Mouse (Mus musculus) CH12.LX (cell line): Measurements from ENCODE around the gene Rnf123. TPM values are rescaled to one million over a fixed set of nuclear protein-coding genes. Genes with fewer than 3 reads are reported as not detected.

ENCODE experiments used
- DNase-seq: peaks from one replicate; pipeline ENCODE4 v3.0.0-alpha.2; 2013; ENCODE audit errors: extremely low read depth
- H3K27ac ChIP-seq: 2 replicates; pipeline ENCODE4 v1.5.1; 2012; ENCODE audit warnings: low read depth, mild to moderate bottlenecking, control low read depth, moderate library complexity; ENCODE audit not compliant: insufficient read depth
- H3K27me3 ChIP-seq: replicated peaks from 2 replicates; pipeline ENCODE3; 2012; ENCODE audit warnings: inconsistent platforms
- H3K36me3 ChIP-seq, 2 experiments: replicated peaks in 1 of 2; 2 replicates each; pipeline versions ENCODE3 to v1.6.1; 2012; ENCODE audit warnings: inconsistent platforms in 1 of 2, low read length in 1 of 2, mild to moderate bottlenecking in 1 of 2, mixed read lengths in 1 of 2, moderate library complexity in 1 of 2; ENCODE audit not compliant: control insufficient read depth in 1 of 2, insufficient read depth in 1 of 2
- H3K4me1 ChIP-seq, 2 experiments: 2 replicates each; pipeline ENCODE4 v1.6.1; 2012; ENCODE audit warnings: inconsistent platforms in 1 of 2, moderate library complexity in 1 of 2; ENCODE audit not compliant: insufficient read depth in 2 of 2, control insufficient read depth in 1 of 2
- H3K4me2 ChIP-seq: 2 replicates; pipeline ENCODE4 v1.6.1; 2012; ENCODE audit warnings: low read depth, mild to moderate bottlenecking, control low read depth; ENCODE audit not compliant: poor library complexity, insufficient read depth, severe bottlenecking
- H3K4me3 ChIP-seq, 3 experiments: fragments of 150-350 bp in 1 of 3; sonication (generic) in 1 of 3; replicated peaks in 1 of 3; 2 replicates each; pipeline versions ENCODE3 to v1.5.1; 2011 to 2012; ENCODE audit warnings: low read depth in 2 of 3, low read length in 2 of 3, mild to moderate bottlenecking in 2 of 3, moderate library complexity in 2 of 3, control low read depth in 1 of 3, improper control_type of control experiment in 1 of 3, inconsistent platforms in 1 of 3, mixed read lengths in 1 of 3; ENCODE audit not compliant: poor library complexity in 1 of 3
- H3K79me2 ChIP-seq: replicated peaks from 2 replicates; pipeline ENCODE4 v1.6.1; 2012; ENCODE audit warnings: mild to moderate bottlenecking, moderate library complexity; ENCODE audit not compliant: control insufficient read depth, poor library complexity, insufficient read depth, severe bottlenecking; ENCODE audit errors: extremely low read depth
- H3K9ac ChIP-seq: 2 replicates; pipeline ENCODE4 v1.6.1; 2012; ENCODE audit warnings: low read depth, mild to moderate bottlenecking, control low read depth, moderate library complexity; ENCODE audit not compliant: insufficient read depth
- H3K9me3 ChIP-seq: replicated peaks from 2 replicates; pipeline ENCODE3; 2012; ENCODE audit warnings: low read length, inconsistent platforms, mixed read lengths
- BHLHE40 ChIP-seq: IDR thresholded peaks from 2 replicates; pipeline ENCODE4 v1.6.1; 2011; ENCODE audit warnings: mild to moderate bottlenecking, low read depth, low read length, improper control_type of control experiment
- CHD1 ChIP-seq: IDR thresholded peaks from 2 replicates; pipeline ENCODE4 v1.6.1; 2012; ENCODE audit warnings: low read depth, low read length, improper control_type of control experiment, inconsistent platforms
- CHD2 ChIP-seq: IDR thresholded peaks from 2 replicates; pipeline ENCODE4 v1.6.1; 2011; ENCODE audit warnings: low read length, improper control_type of control experiment
- E2F4 ChIP-seq: IDR thresholded peaks from 2 replicates; pipeline ENCODE4 v1.6.1; 2011; ENCODE audit warnings: low read depth, low read length, improper control_type of control experiment; ENCODE audit not compliant: insufficient replicate concordance
- ELF1 ChIP-seq: IDR thresholded peaks from 2 replicates; pipeline ENCODE4 v1.6.1; 2014; ENCODE audit warnings: low read depth, mild to moderate bottlenecking, inconsistent platforms, low read length, improper control_type of control experiment
- EP300 ChIP-seq: IDR thresholded peaks from 2 replicates; pipeline ENCODE4 v1.6.1; 2011; ENCODE audit warnings: low read length, improper control_type of control experiment
- ETS1 ChIP-seq: conservative IDR thresholded peaks from 2 replicates; pipeline ENCODE4 v1.6.1; 2012; ENCODE audit warnings: low read depth, mild to moderate bottlenecking, inconsistent platforms, low read length, improper control_type of control experiment, moderate library complexity
- HCFC1 ChIP-seq: IDR thresholded peaks from 2 replicates; pipeline ENCODE4 v1.6.1; 2012; ENCODE audit warnings: low read depth, mild to moderate bottlenecking, inconsistent platforms, low read length, improper control_type of control experiment
- IRF4 ChIP-seq: IDR thresholded peaks from 2 replicates; pipeline ENCODE4 v1.6.1; 2014; ENCODE audit warnings: low read depth, mild to moderate bottlenecking, inconsistent platforms, low read length, improper control_type of control experiment
- JUN ChIP-seq: IDR thresholded peaks from 2 replicates; pipeline ENCODE4 v1.6.1; 2011; ENCODE audit warnings: low read depth, mild to moderate bottlenecking, low read length, improper control_type of control experiment, moderate library complexity; ENCODE audit not compliant: insufficient read depth
- MAFK ChIP-seq: IDR thresholded peaks from 2 replicates; pipeline ENCODE4 v1.6.1; 2011; ENCODE audit warnings: low read length, improper control_type of control experiment; ENCODE audit not compliant: insufficient replicate concordance
- MAX ChIP-seq: IDR thresholded peaks from 2 replicates; pipeline ENCODE4 v1.6.1; 2011; ENCODE audit warnings: low read length, improper control_type of control experiment
- MAZ ChIP-seq: IDR thresholded peaks from 2 replicates; pipeline ENCODE4 v1.6.1; 2012; ENCODE audit warnings: low read depth, mild to moderate bottlenecking, inconsistent platforms, low read length, improper control_type of control experiment, moderate library complexity
- MEF2A ChIP-seq: IDR thresholded peaks from 2 replicates; pipeline ENCODE4 v1.6.1; 2014; ENCODE audit warnings: low read depth, mild to moderate bottlenecking, inconsistent platforms, low read length, improper control_type of control experiment, borderline replicate concordance
- MXI1 ChIP-seq: IDR thresholded peaks from 2 replicates; pipeline ENCODE4 v1.6.1; 2011; ENCODE audit warnings: mild to moderate bottlenecking, low read depth, low read length, improper control_type of control experiment
- MYC ChIP-seq: IDR thresholded peaks from 2 replicates; pipeline ENCODE4 v1.6.1; 2011; ENCODE audit warnings: low read depth, mild to moderate bottlenecking, improper control_type of control experiment, low read length
- NRF1 ChIP-seq: IDR thresholded peaks from 2 replicates; pipeline ENCODE4 v1.6.1; 2014; ENCODE audit warnings: low read depth, mild to moderate bottlenecking, inconsistent platforms, low read length, improper control_type of control experiment, moderate library complexity
- PAX5 ChIP-seq: IDR thresholded peaks from 2 replicates; pipeline ENCODE4 v1.6.1; 2012; ENCODE audit warnings: low read length, inconsistent platforms, mixed read lengths
- POLR2A ChIP-seq: IDR thresholded peaks from 2 replicates; pipeline ENCODE4 v1.6.1; 2011; ENCODE audit warnings: low read depth, mild to moderate bottlenecking, improper control_type of control experiment, low read length
- RCOR1 ChIP-seq: conservative IDR thresholded peaks from 2 replicates; pipeline ENCODE4 v1.6.1; 2012; ENCODE audit warnings: low read depth, mild to moderate bottlenecking, inconsistent platforms, low read length, improper control_type of control experiment
- SIN3A ChIP-seq: IDR thresholded peaks from 2 replicates; pipeline ENCODE4 v1.6.1; 2012; ENCODE audit warnings: low read length, improper control_type of control experiment, inconsistent platforms
- SMC3 ChIP-seq: IDR thresholded peaks from 2 replicates; pipeline ENCODE4 v1.6.1; 2011; ENCODE audit warnings: low read depth, low read length, improper control_type of control experiment
- TBP ChIP-seq: conservative IDR thresholded peaks from 2 replicates; pipeline ENCODE4 v1.6.1; 2011; ENCODE audit warnings: low read depth, low read length, improper control_type of control experiment
- TCF12 ChIP-seq: IDR thresholded peaks from 2 replicates; pipeline ENCODE4 v1.6.1; 2014; ENCODE audit warnings: low read depth, mild to moderate bottlenecking, inconsistent platforms, low read length, improper control_type of control experiment
- USF1 ChIP-seq: IDR thresholded peaks from 2 replicates; pipeline ENCODE4 v1.6.1; 2014; ENCODE audit warnings: low read depth, mild to moderate bottlenecking, inconsistent platforms, low read length, improper control_type of control experiment
- ZC3H11A ChIP-seq: IDR thresholded peaks from 2 replicates; pipeline ENCODE4 v1.6.1; 2012; ENCODE audit warnings: low read depth, mild to moderate bottlenecking, inconsistent platforms, low read length, improper control_type of control experiment
- ZKSCAN1 ChIP-seq: IDR thresholded peaks from 2 replicates; pipeline ENCODE4 v1.6.1; 2012; ENCODE audit warnings: low read depth, inconsistent platforms, low read length, improper control_type of control experiment, borderline replicate concordance
- ZMIZ1 ChIP-seq: IDR thresholded peaks from 2 replicates; pipeline ENCODE4 v1.6.1; 2012; ENCODE audit warnings: low read depth, mild to moderate bottlenecking, inconsistent platforms, low read length, improper control_type of control experiment
- ZNF384 ChIP-seq: IDR thresholded peaks from 2 replicates; pipeline ENCODE4 v1.6.1; 2012; ENCODE audit warnings: low read depth, low read length, improper control_type of control experiment, inconsistent platforms
- dilution Hi-C: fragments of 300-500 bp; cut with MboI; formaldehyde crosslinking; loops from 2 replicates; pipeline ENCODE4 v1.14.3; 2020; ENCODE audit warnings: low sequenced_read_pairs; ENCODE audit not compliant: extremely low pct_unique_long_range_greater_than_20kb, extremely low pct_ligation_motif_present
- in situ Hi-C: fragments of 300-500 bp; cut with MboI; formaldehyde crosslinking; loops from 3 replicates; pipeline ENCODE4 v1.14.3; 2019; ENCODE audit warnings: low sequenced_read_pairs, low pct_ligation_motif_present, low pct_unique_long_range_greater_than_20kb, mixed read lengths
- polyA plus RNA-seq: library from polyadenylated mRNA; unstranded; fragments of >175 nt; gene quantifications from 2 replicates; pipeline ENCODE4 v1.2.1, GENCODE M21; 2012; ENCODE audit warnings: low read depth; ENCODE audit not compliant: insufficient read length
- total RNA-seq, 2 experiments: library from RNA; depleted of rRNA; stranded (reverse); fragments of 300-350 nt in 1 of 2; fragments of >200 nt in 1 of 2; gene quantifications; 2 replicates each; pipeline ENCODE4 v1.2.3; 2012 to 2014

Rnf123 gene
- total and polyA plus RNA-seq, 3 experiments, result 10.0 to 50.0 (median 28.8) TPM

GRCm38 (mm10) chr9:108010385-108010784 lies 72.8 kb downstream of the Rnf123 start:
- no peaks in the 10 kb centered on the region for H3K9me3 ChIP-seq
- no peaks in the 10 kb centered on the region for H3K27me3 ChIP-seq
- TF ChIP-seq IRF4 (peak; percentile 57), BHLHE40 (0 out of 2 replicates have a peak, but pooled peaks have one; percentile 39), NRF1 (no peak), TBP (no peak), POLR2A (no peak), E2F4 (no peak), ZMIZ1 (no peak), JUN (no peak), ZKSCAN1 (no peak), HCFC1 (no peak), CHD2 (no peak), SIN3A (no peak), EP300 (peak; percentile 34; the same call in 1 of the 2 replicates), MAFK (peak; percentile 46; the same call in 1 of the 2 replicates), ELF1 (no peak), MXI1 (peak; percentile 78), ZNF384 (no peak), MAX (peak; percentile 39; the same call in 1 of the 2 replicates), PAX5 (no peak), ETS1 (no peak; the same call in 1 of the 2 replicates), MEF2A (no peak), CHD1 (no peak), TCF12 (no peak), MAZ (no peak), ZC3H11A (no peak), USF1 (no peak), SMC3 (no peak), RCOR1 (no peak), MYC (0 out of 2 replicates have a peak, but pooled peaks have one; percentile 15)
- peak overlapping the region in 1 of 3 experiments; percentile 14 for H3K4me3 ChIP-seq
- H3K4me2 ChIP-seq, result no peak overlapping the region
- peaks cover 44% of the 10 kb centered on the region for H3K79me2 ChIP-seq
- in situ Hi-C loops (no loop called here), dilution Hi-C loops (no loop called here)
- peak; percentile 37 for DNase-seq
- H3K9ac ChIP-seq, result no peak overlapping the region; the same call in 1 of the 2 replicates
- peaks cover 4 to 29% of the 10 kb centered on the region in 2 experiments; a peak in 3 of 4 replicates for H3K4me1 ChIP-seq
- peaks cover 6 to 37% of the 10 kb centered on the region in 2 experiments for H3K36me3 ChIP-seq
- no peak overlapping the region for H3K27ac ChIP-seq
